Mouse (Mus musculus) myocyte (in vitro differentiated cells): ENCODE results near the gene Fam118b. TPM values are rescaled to one million over a fixed set of nuclear protein-coding genes. Genes with fewer than 3 reads are reported as not detected.

Source experiments
- H3K27me3 ChIP-seq: one replicate; pipeline ENCODE4 v1.6.1; 2011; ENCODE audit not compliant: control insufficient read depth, insufficient read depth, insufficient read length
- H3K36me3 ChIP-seq: one replicate; pipeline ENCODE4 v1.6.1; 2011; ENCODE audit not compliant: control insufficient read depth, insufficient read depth
- H3K4me2 ChIP-seq: one replicate; pipeline ENCODE4 v1.6.1; 2011; ENCODE audit warnings: low read depth, control low read depth
- H3K4me3 ChIP-seq: one replicate; pipeline ENCODE4 v1.5.1; 2011; ENCODE audit warnings: mild to moderate bottlenecking, control low read depth, moderate library complexity
- H3K79me2 ChIP-seq: one replicate; pipeline ENCODE4 v1.6.1; 2011; ENCODE audit not compliant: control insufficient read depth, insufficient read depth
- H3ac ChIP-seq: one replicate; pipeline ENCODE4 v1.6.1; 2011; ENCODE audit not compliant: control insufficient read depth, insufficient read length
- CEBPB ChIP-seq: IDR thresholded peaks from 2 replicates; pipeline ENCODE4 v1.6.1; 2011; ENCODE audit warnings: mild to moderate bottlenecking, moderate library complexity; ENCODE audit not compliant: poor library complexity, insufficient read depth, severe bottlenecking
- E2F4 ChIP-seq: IDR thresholded peaks from one replicate; pipeline ENCODE4 v1.6.1; 2011; ENCODE audit warnings: mild to moderate bottlenecking, control low read depth, moderate library complexity; ENCODE audit not compliant: insufficient read depth
- MAX ChIP-seq: IDR thresholded peaks from one replicate; pipeline ENCODE4 v1.6.1; 2011; ENCODE audit warnings: low read depth, mild to moderate bottlenecking, control low read depth
- MYOD1 ChIP-seq, 3 experiments: IDR thresholded peaks; one replicate each; pipeline ENCODE4 v1.6.1; 2011; ENCODE audit warnings: control low read depth in 2 of 3, low read depth in 2 of 3, mild to moderate bottlenecking in 2 of 3, moderate library complexity in 1 of 3; ENCODE audit not compliant: insufficient read length in 2 of 3, control insufficient read depth in 1 of 3
- MYOG ChIP-seq, 3 experiments: IDR thresholded peaks; one replicate each; pipeline ENCODE4 v1.6.1; 2011; ENCODE audit warnings: control low read depth in 2 of 3, low read depth in 2 of 3, mild to moderate bottlenecking in 2 of 3; ENCODE audit not compliant: insufficient read length in 2 of 3, control insufficient read depth in 1 of 3, insufficient read depth in 1 of 3
- POLR2A ChIP-seq: IDR thresholded peaks from one replicate; pipeline ENCODE4 v1.6.1; 2011; ENCODE audit warnings: low read depth, mild to moderate bottlenecking, control low read depth, moderate library complexity; ENCODE audit not compliant: insufficient read length
- POLR2AphosphoS2 ChIP-seq: IDR thresholded peaks from one replicate; pipeline ENCODE4 v1.6.1; 2011; ENCODE audit warnings: low read depth, control low read depth; ENCODE audit not compliant: insufficient read length
- REST ChIP-seq: IDR thresholded peaks from one replicate; pipeline ENCODE4 v1.6.1; 2011; ENCODE audit warnings: mild to moderate bottlenecking, control low read depth, moderate library complexity; ENCODE audit not compliant: insufficient read depth, insufficient read length
- SRF ChIP-seq: IDR thresholded peaks from one replicate; pipeline ENCODE4 v1.6.1; 2011; ENCODE audit warnings: low read depth; ENCODE audit not compliant: control insufficient read depth, insufficient read length
- TCF12 ChIP-seq: IDR thresholded peaks from one replicate; pipeline ENCODE4 v1.6.1; 2011; ENCODE audit warnings: mild to moderate bottlenecking, control low read depth; ENCODE audit not compliant: poor library complexity, insufficient read depth, severe bottlenecking
- TCF3 ChIP-seq: IDR thresholded peaks from one replicate; pipeline ENCODE4 v1.6.1; 2011; ENCODE audit warnings: low read depth, control low read depth; ENCODE audit not compliant: insufficient read length
- USF1 ChIP-seq: IDR thresholded peaks from one replicate; pipeline ENCODE4 v1.6.1; 2011; ENCODE audit warnings: low read depth, mild to moderate bottlenecking, control low read depth, moderate library complexity
- polyA plus RNA-seq: library from polyadenylated mRNA; unstranded; fragments of >200 nt; fragmentation: generic; extraction: Trizol; gene quantifications from one replicate; pipeline ENCODE4 v1.2.1, GENCODE M21; 2012; ENCODE audit warnings: missing spikeins

Gene Fam118b
- polyA plus RNA-seq, 1 experiment = 27.1 TPM

DNA sequence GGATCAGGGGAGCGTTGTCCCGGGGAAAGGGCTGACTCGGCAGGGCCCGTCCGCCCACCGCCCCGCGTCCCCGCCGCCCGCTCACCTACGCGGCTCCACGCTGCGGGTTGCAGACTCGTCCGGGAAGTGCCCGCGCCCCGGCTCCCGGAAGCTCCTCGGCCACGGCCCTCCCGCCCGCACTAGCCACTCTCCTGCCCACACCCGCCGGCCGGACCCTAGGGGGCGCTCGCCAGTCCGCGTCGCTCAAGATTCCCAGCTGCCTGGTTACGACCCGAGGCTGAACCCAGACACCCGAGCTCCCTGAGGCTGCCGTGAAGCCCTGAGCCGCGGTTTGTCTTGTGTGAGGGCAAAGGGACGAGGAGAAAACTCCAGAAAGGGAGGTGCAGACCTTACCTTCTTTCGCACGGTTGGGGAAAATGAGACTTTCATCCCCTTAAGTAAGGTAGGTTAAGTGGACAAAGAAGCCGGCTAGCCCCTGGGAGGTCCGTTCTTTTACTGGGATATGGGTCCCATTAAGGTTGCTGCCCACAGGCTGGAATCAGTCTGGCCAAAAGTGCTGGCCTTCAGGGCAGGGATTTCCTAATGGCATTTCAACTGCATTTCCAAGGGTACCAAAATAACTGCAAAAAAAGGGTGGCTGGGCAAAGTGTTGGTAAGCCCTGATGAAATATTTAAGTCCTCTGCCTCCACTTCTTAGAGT lies 67.7 kb downstream of the Fam118b start, which contains the start of the genes Srpr and Tirap:
Srpr (plus strand) TSS at position 404 of the 700 bp plus-strand sequence.
Tirap (minus strand) TSS at position 520 of the 700 bp plus-strand sequence.
- H3K79me2 ChIP-seq = no peaks in the 10 kb centered on the region
- H3K27me3 ChIP-seq = no peaks in the 10 kb centered on the region
- no peak for TF ChIP-seq REST
- no peak for TF ChIP-seq SRF
- TF ChIP-seq POLR2AphosphoS2 = peak; percentile 59
- no peak for TF ChIP-seq E2F4
- TF ChIP-seq MYOG (IDR thresholded peaks at IDR 0.05; ENCODE audit: control insufficient read depth in 1 of 3, insufficient read depth in 1 of 3, insufficient read length in 2 of 3, low read depth in 2 of 3) = peak in 1 of 3 experiments; percentile 81
- peak; percentile 72 for TF ChIP-seq POLR2A
- peak in 1 of 3 experiments; percentile 42 for TF ChIP-seq MYOD1 (IDR thresholded peaks at IDR 0.05; ENCODE audit: control insufficient read depth in 1 of 3, insufficient read length in 2 of 3, low read depth in 2 of 3)
- no peaks in the 10 kb centered on the region for H3K36me3 ChIP-seq
- H3ac ChIP-seq = peak within 1 kb of the TSS; percentile 41
- peak within 1 kb of the TSS; percentile 95 for H3K4me2 ChIP-seq
- peak within 1 kb of the TSS; percentile 72 for H3K4me3 ChIP-seq

DNA sequence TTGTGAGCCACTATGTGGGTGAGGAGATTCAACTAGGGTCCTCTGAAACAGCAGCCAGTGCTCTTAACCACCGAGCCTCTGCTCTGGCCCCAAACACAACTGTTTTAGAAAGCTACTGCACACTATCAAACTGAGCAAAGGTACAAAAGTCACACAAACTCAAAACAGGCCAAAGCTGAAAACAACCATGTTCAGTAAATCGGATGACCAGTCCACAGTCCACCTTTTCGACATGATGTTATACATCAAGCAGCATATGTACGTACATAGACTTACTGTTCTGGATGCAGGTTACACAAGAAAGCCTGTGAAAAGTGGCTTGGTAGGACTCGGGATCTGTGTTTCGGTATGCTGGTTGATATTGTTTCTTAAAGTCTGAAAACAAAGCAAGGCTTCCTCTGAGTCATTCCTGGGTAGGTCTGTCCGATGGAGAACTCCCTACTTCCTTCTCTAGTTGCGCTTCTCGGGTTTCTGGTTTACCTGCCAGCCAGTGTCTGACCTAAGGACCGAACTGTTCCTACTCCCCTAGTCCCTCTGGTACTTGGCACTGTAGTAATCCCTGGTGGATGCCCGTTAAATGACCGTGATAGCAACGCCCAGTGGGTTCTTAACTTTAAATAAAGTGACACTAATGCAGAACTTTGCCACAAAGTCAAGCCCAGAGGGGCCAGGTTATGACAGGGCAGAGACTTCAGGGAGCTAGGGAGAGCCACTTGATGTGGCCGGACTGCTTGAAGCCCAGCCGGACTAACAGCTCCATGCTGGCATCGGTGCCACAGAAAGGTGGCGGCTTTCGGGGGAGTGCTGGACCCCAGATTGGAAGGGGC lies 68.4 kb downstream of the Fam118b start:
- Histone ChIP-seq H3K36me3 (no peaks in the 10 kb centered on the region), H3ac (peak overlapping the region; percentile 41), H3K4me2 (peak overlapping the region; percentile 84), H3K4me3 (peak overlapping the region; percentile 72), H3K79me2 (no peaks in the 10 kb centered on the region), H3K27me3 (no peaks in the 10 kb centered on the region)
- TF ChIP-seq USF1 (no peak), E2F4 (no peak), MAX (no peak), SRF (no peak), MYOD1 (IDR thresholded peaks at IDR 0.05; ENCODE audit: control insufficient read depth in 1 of 3, insufficient read length in 2 of 3, low read depth in 2 of 3) (no peak), POLR2A (no peak), POLR2AphosphoS2 (no peak), TCF12 (no peak), TCF3 (no peak), CEBPB (no peak), REST (no peak)

DNA sequence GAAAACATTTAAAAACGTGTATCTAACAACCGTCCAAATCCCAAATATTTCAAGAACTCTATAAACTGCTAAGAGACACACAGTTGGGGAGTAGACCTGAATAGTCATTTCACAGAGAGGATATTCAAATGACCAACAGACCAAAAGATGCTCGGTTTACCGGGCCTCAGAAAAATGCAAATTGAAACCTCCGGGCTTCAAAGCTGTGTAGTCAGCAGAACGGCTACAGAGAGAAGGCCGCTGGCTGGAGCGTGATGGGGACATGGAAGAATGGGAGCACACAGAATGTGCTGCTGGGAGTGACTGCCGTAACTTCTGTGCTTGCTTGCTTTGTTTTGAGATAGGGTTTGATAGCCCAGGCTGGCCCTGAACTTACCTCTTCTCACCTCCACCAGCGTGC lies 69.3 kb downstream of the Fam118b start:
- peak overlapping the region; percentile 72 for H3K4me3 ChIP-seq
- H3K4me2 ChIP-seq = peak overlapping the region; percentile 84
- TF ChIP-seq USF1 (no peak), POLR2A (no peak), MAX (no peak), TCF3 (no peak), CEBPB (no peak), REST (no peak), TCF12 (no peak), POLR2AphosphoS2 (no peak), MYOG (IDR thresholded peaks at IDR 0.05; ENCODE audit: control insufficient read depth in 1 of 3, insufficient read depth in 1 of 3, insufficient read length in 2 of 3, low read depth in 2 of 3) (no peak), SRF (no peak), E2F4 (no peak), MYOD1 (IDR thresholded peaks at IDR 0.05; ENCODE audit: control insufficient read depth in 1 of 3, insufficient read length in 2 of 3, low read depth in 2 of 3) (no peak)

DNA sequence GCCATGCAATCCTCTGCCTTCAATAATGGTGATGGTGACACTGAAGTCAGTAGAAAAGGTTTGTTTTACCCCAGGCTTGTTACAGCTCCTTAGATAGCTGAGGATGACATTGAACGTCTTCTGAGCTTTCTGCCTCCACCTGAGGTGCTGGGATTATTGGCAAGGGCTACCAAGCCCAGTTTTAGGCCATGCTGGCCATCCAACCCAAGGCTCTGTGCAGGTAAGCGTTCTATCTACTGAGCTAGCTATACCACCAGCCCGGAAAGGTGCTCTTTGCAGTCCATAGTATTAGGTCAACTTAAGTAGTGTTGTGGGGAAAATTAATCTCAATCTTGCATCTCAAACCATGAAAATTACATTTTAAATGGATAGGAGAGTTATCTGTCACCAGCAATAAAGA lies 70.0 kb downstream of the Fam118b start:
- H3K4me2 ChIP-seq = no peak overlapping the region
- H3K27me3 ChIP-seq = no peaks in the 10 kb centered on the region
- H3K79me2 ChIP-seq = no peaks in the 10 kb centered on the region
- no peak overlapping the region for H3K4me3 ChIP-seq
- no peaks in the 10 kb centered on the region for H3K36me3 ChIP-seq
- no peak overlapping the region for H3ac ChIP-seq
- no peak for TF ChIP-seq TCF3
- TF ChIP-seq MYOD1 (IDR thresholded peaks at IDR 0.05; ENCODE audit: control insufficient read depth in 1 of 3, insufficient read length in 2 of 3, low read depth in 2 of 3) = no peak
- TF ChIP-seq CEBPB = no peak
- no peak for TF ChIP-seq MYOG (IDR thresholded peaks at IDR 0.05; ENCODE audit: control insufficient read depth in 1 of 3, insufficient read depth in 1 of 3, insufficient read length in 2 of 3, low read depth in 2 of 3)
- no peak for TF ChIP-seq REST
- no peak for TF ChIP-seq POLR2AphosphoS2
- no peak for TF ChIP-seq MAX
- no peak for TF ChIP-seq POLR2A
- TF ChIP-seq TCF12 = no peak

More for the DNA sequence above, 69.3 kb downstream of the Fam118b start:
- no peaks in the 10 kb centered on the region for H3K36me3 ChIP-seq
- no peaks in the 10 kb centered on the region for H3K27me3 ChIP-seq
- no peak overlapping the region for H3ac ChIP-seq
- H3K79me2 ChIP-seq = no peaks in the 10 kb centered on the region
